Mouse (Mus musculus) G1E (cell line): ENCODE measurements around the gene Tnfrsf1b.

Experiments
- CTCF ChIP-seq: IDR thresholded peaks from 2 replicates; pipeline ENCODE4 v1.5.1; 2012; ENCODE audit warnings: low read depth, low read length, inconsistent platforms, mixed read lengths
- GATA1 ChIP-seq: IDR thresholded peaks from 2 replicates; pipeline ENCODE4 v1.6.1; 2012; ENCODE audit warnings: borderline replicate concordance, low read length, inconsistent platforms, mixed read lengths
- POLR2AphosphoS5 ChIP-seq: IDR thresholded peaks from 2 replicates; pipeline ENCODE4 v1.6.1; 2012; ENCODE audit warnings: low read depth, low read length, inconsistent platforms; ENCODE audit not compliant: insufficient replicate concordance
- TAL1 ChIP-seq: conservative IDR thresholded peaks from 2 replicates; pipeline ENCODE4 v1.6.1; 2012; ENCODE audit warnings: low read depth, low read length, inconsistent platforms, mixed read lengths

GRCm38 (mm10) chr4:145188561-145188960 is 58.1 kb downstream of the Tnfrsf1b start:
- TF ChIP-seq CTCF (no peak), GATA1 (no peak), POLR2AphosphoS5 (no peak), TAL1 (no peak)
